Mouse (Mus musculus): ENCODE measurements around the gene Ces4a. TPM values are rescaled to one million over a fixed set of nuclear protein-coding genes. Genes with fewer than 3 reads are reported as not detected.
"Not testable (repeated sequence)": the region's sequence is repeated elsewhere in the genome, so short reads cannot be mapped to it uniquely, and the experiment has no call there.

Ces4a gene
- not detected in 2 replicates for polyA plus RNA-seq (2015; fragmentation: Nextera tagmentation; extraction: Ambion mirVana)

GRCm38 (mm10) chr8:105131509-105131908 lies at the start of gene Ces4a:
Gene Ces4a, plus strand, starts transcription at chr8:105131800.
- Histone ChIP-seq H3K36me3 (ENCODE audit: control insufficient read depth, insufficient read depth) (no peaks in the 10 kb centered on the region), H3K9me3 (replicated peaks; ENCODE audit: control insufficient read depth, low read length) (no peaks in the 10 kb centered on the region), H3K4me1 (ENCODE audit: control insufficient read depth, low read depth, low read length) (no peaks in the 10 kb centered on the region), H3K4me3 (ENCODE audit: low read depth, low read length) (no peak within 1 kb of the TSS), H3K9ac (ENCODE audit: low read depth, low read length) (no peak within 1 kb of the TSS), H3K27ac (ENCODE audit: low read length) (no peak within 1 kb of the TSS), H3K4me2 (ENCODE audit: low read depth, low read length) (no peak within 1 kb of the TSS), H3K27me3 (ENCODE audit: control insufficient read depth, insufficient read depth, low read depth, low read length) (no peaks in the 10 kb centered on the region)
- ATAC-seq (ENCODE audit: low read depth), result no peak
- 59% methylated on average over 5 of the region's 5 CpGs for WGBS (ENCODE audit: insufficient replicate concordance)

GRCm38 (mm10) chr8:105083449-105084050 lies 48.0 kb upstream of the Ces4a start, which contains the start of gene Ces3b:
Gene Ces3b, plus strand, starts transcription at chr8:105083753.
- Histone ChIP-seq H3K27me3 (ENCODE audit: control insufficient read depth, insufficient read depth, low read depth, low read length) (no peaks in the 10 kb centered on the region), H3K4me2 (ENCODE audit: low read depth, low read length) (no peak within 1 kb of the TSS), H3K9ac (ENCODE audit: low read depth, low read length) (no peak within 1 kb of the TSS), H3K4me1 (ENCODE audit: control insufficient read depth, low read depth, low read length) (no peaks in the 10 kb centered on the region), H3K27ac (ENCODE audit: low read length) (no peak within 1 kb of the TSS), H3K36me3 (ENCODE audit: control insufficient read depth, insufficient read depth) (no peaks in the 10 kb centered on the region), H3K9me3 (replicated peaks; ENCODE audit: control insufficient read depth, low read length) (no peaks in the 10 kb centered on the region), H3K4me3 (ENCODE audit: low read depth, low read length) (no peak within 1 kb of the TSS)
- WGBS (ENCODE audit: insufficient replicate concordance), result 50% methylated on average over 7 of the region's 7 CpGs
- no peak for ATAC-seq (ENCODE audit: low read depth)

DNA sequence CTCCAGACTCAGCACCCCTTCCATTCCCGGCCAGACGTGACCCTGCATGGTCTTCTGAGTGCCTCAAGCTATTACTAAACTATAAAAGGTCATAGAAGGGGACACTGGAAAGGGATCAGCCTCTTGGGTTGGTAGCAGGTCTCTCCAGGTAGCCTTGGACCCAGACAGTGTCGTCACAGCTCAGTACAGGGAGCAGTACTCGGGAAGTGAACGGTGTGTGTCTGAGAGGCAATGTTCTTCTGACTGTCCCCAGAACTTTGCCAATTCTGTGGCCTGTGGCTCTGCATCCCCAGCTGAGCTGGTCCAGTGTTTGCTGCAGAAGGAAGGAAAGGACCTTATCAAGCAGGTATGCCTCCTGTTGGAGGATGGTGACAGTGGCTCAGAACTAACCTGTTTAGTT lies 43.4 kb upstream of the Ces4a start:
- WGBS (ENCODE audit: insufficient replicate concordance), result 54% methylated on average over 5 of the region's 5 CpGs
- H3K27ac ChIP-seq (ENCODE audit: low read length); H3K4me2 ChIP-seq (ENCODE audit: low read depth, low read length); H3K27me3 ChIP-seq (ENCODE audit: control insufficient read depth, insufficient read depth, low read depth, low read length); H3K9ac ChIP-seq (ENCODE audit: low read depth, low read length); H3K9me3 ChIP-seq (replicated peaks; ENCODE audit: control insufficient read depth, low read length); H3K4me1 ChIP-seq (ENCODE audit: control insufficient read depth, low read depth, low read length); ATAC-seq (ENCODE audit: low read depth); H3K36me3 ChIP-seq (ENCODE audit: control insufficient read depth, insufficient read depth); H3K4me3 ChIP-seq (ENCODE audit: low read depth, low read length): not testable (repeated sequence)

GRCm38 (mm10) chr8:105088581-105088980 lies 43.0 kb upstream of the Ces4a start:
- Histone ChIP-seq H3K4me3 (ENCODE audit: low read depth, low read length) (no peak overlapping the region), H3K27me3 (ENCODE audit: control insufficient read depth, insufficient read depth, low read depth, low read length) (no peaks in the 10 kb centered on the region), H3K27ac (ENCODE audit: low read length) (no peak overlapping the region), H3K36me3 (ENCODE audit: control insufficient read depth, insufficient read depth) (no peaks in the 10 kb centered on the region), H3K9ac (ENCODE audit: low read depth, low read length) (no peak overlapping the region), H3K4me1 (ENCODE audit: control insufficient read depth, low read depth, low read length) (no peaks in the 10 kb centered on the region), H3K9me3 (replicated peaks; ENCODE audit: control insufficient read depth, low read length) (no peaks in the 10 kb centered on the region), H3K4me2 (ENCODE audit: low read depth, low read length) (no peak overlapping the region)
- WGBS (ENCODE audit: insufficient replicate concordance), result 41% methylated on average over 4 of the region's 4 CpGs
- ATAC-seq (ENCODE audit: low read depth), result no peak

GRCm38 (mm10) chr8:105093992-105094391 lies 37.6 kb upstream of the Ces4a start:
- 54% methylated on average over 3 of the region's 3 CpGs for WGBS (ENCODE audit: insufficient replicate concordance)
- H3K4me3 ChIP-seq (ENCODE audit: low read depth, low read length), result no peak overlapping the region
- no peaks in the 10 kb centered on the region for H3K9me3 ChIP-seq (replicated peaks; ENCODE audit: control insufficient read depth, low read length)
- H3K36me3 ChIP-seq (ENCODE audit: control insufficient read depth, insufficient read depth), result no peaks in the 10 kb centered on the region
- no peak overlapping the region for H3K4me2 ChIP-seq (ENCODE audit: low read depth, low read length)
- no peaks in the 10 kb centered on the region for H3K27me3 ChIP-seq (ENCODE audit: control insufficient read depth, insufficient read depth, low read depth, low read length)
- no peak for ATAC-seq (ENCODE audit: low read depth)
- no peaks in the 10 kb centered on the region for H3K4me1 ChIP-seq (ENCODE audit: control insufficient read depth, low read depth, low read length)
- no peak overlapping the region for H3K9ac ChIP-seq (ENCODE audit: low read depth, low read length)
- no peak overlapping the region for H3K27ac ChIP-seq (ENCODE audit: low read length)

DNA sequence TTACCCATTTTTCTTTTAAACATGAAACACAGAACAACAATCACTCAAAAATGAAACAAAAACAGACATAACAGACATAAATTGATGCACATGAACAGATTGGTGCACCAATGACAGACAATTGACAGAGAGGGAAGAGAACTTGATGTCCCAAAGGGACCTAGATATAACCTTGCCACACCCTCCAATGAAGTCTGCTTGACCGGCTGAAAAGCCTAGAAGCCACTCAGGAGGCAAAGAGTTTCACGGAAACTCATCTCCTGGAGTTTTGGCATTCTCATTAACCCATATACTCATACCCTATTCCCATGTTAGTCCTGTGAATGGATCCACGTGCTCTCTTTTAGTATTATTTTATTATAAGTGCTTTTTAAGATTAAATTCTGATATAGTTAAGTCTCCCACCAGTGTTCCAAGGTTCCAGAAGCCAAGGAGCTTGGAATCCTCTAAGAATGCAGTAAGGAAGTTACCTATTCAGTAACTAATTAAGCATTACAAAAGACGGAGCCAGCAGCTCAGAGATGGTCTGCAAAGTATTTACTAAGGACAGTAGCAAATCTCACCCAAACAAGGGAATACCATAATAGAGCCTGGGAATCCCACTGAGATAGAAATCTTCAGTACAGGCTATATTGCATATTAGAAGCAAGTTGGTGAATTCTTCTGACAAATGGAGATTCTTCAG lies 29.4 kb upstream of the Ces4a start:
- not testable (repeated sequence) for H3K4me3 ChIP-seq (ENCODE audit: low read depth, low read length); H3K27me3 ChIP-seq (ENCODE audit: control insufficient read depth, insufficient read depth, low read depth, low read length); H3K9ac ChIP-seq (ENCODE audit: low read depth, low read length); ATAC-seq (ENCODE audit: low read depth); H3K4me1 ChIP-seq (ENCODE audit: control insufficient read depth, low read depth, low read length); H3K4me2 ChIP-seq (ENCODE audit: low read depth, low read length); H3K36me3 ChIP-seq (ENCODE audit: control insufficient read depth, insufficient read depth); H3K9me3 ChIP-seq (replicated peaks; ENCODE audit: control insufficient read depth, low read length); H3K27ac ChIP-seq (ENCODE audit: low read length)
- 58% methylated on average over 4 of the region's 4 CpGs for WGBS (ENCODE audit: insufficient replicate concordance)

- not testable (repeated sequence) for H3K4me1 ChIP-seq (ENCODE audit: control insufficient read depth, low read depth, low read length); H3K36me3 ChIP-seq (ENCODE audit: control insufficient read depth, insufficient read depth); H3K4me3 ChIP-seq (ENCODE audit: low read depth, low read length); H3K4me2 ChIP-seq (ENCODE audit: low read depth, low read length); H3K9me3 ChIP-seq (replicated peaks; ENCODE audit: control insufficient read depth, low read length); H3K9ac ChIP-seq (ENCODE audit: low read depth, low read length); H3K27me3 ChIP-seq (ENCODE audit: control insufficient read depth, insufficient read depth, low read depth, low read length); H3K27ac ChIP-seq (ENCODE audit: low read length)
- WGBS (ENCODE audit: insufficient replicate concordance), result 51% methylated on average over 5 of the region's 5 CpGs
- peak; percentile 62 for ATAC-seq (ENCODE audit: low read depth)
Measured at GRCm38 (mm10) chr8:105103701-105104100, 27.9 kb upstream of the Ces4a start.

- H3K4me3 ChIP-seq (ENCODE audit: low read depth, low read length), result no peak overlapping the region
- H3K36me3 ChIP-seq (ENCODE audit: control insufficient read depth, insufficient read depth), result no peaks in the 10 kb centered on the region
- WGBS (ENCODE audit: insufficient replicate concordance), result 47% methylated on average over 3 of the region's 3 CpGs
- no peaks in the 10 kb centered on the region for H3K4me1 ChIP-seq (ENCODE audit: control insufficient read depth, low read depth, low read length)
- no peak for ATAC-seq (ENCODE audit: low read depth)
- H3K4me2 ChIP-seq (ENCODE audit: low read depth, low read length), result no peak overlapping the region
- H3K9me3 ChIP-seq (replicated peaks; ENCODE audit: control insufficient read depth, low read length), result no peaks in the 10 kb centered on the region
- no peak overlapping the region for H3K27ac ChIP-seq (ENCODE audit: low read length)
- no peak overlapping the region for H3K9ac ChIP-seq (ENCODE audit: low read depth, low read length)
- H3K27me3 ChIP-seq (ENCODE audit: control insufficient read depth, insufficient read depth, low read depth, low read length), result no peaks in the 10 kb centered on the region
Measured at GRCm38 (mm10) chr8:105104220-105104619, 27.4 kb upstream of the Ces4a start.

GRCm38 (mm10) chr8:105129864-105130263 lies 1.7 kb upstream of the Ces4a start:
- Histone ChIP-seq H3K27ac (ENCODE audit: low read length) (no peak overlapping the region), H3K36me3 (ENCODE audit: control insufficient read depth, insufficient read depth) (no peaks in the 10 kb centered on the region), H3K4me3 (ENCODE audit: low read depth, low read length) (no peak overlapping the region), H3K27me3 (ENCODE audit: control insufficient read depth, insufficient read depth, low read depth, low read length) (no peaks in the 10 kb centered on the region), H3K9ac (ENCODE audit: low read depth, low read length) (no peak overlapping the region), H3K4me2 (ENCODE audit: low read depth, low read length) (no peak overlapping the region), H3K9me3 (replicated peaks; ENCODE audit: control insufficient read depth, low read length) (no peaks in the 10 kb centered on the region), H3K4me1 (ENCODE audit: control insufficient read depth, low read depth, low read length) (no peaks in the 10 kb centered on the region)
- WGBS (ENCODE audit: insufficient replicate concordance), result 63% methylated on average over 9 of the region's 9 CpGs
- ATAC-seq (ENCODE audit: low read depth), result no peak

All from liver, embryonic 16.5 days (tissue).